Mouse (Mus musculus) cerebellum, adult 11 months (tissue): ENCODE measurements around the gene Abcd4.
A peak's percentile ranks its signal among the peaks of the same experiment; 100 is the strongest.

ENCODE experiments used
- DNase-seq: peaks from one replicate; pipeline ENCODE4 v3.0.0; 2022

Gene Abcd4

DNA sequence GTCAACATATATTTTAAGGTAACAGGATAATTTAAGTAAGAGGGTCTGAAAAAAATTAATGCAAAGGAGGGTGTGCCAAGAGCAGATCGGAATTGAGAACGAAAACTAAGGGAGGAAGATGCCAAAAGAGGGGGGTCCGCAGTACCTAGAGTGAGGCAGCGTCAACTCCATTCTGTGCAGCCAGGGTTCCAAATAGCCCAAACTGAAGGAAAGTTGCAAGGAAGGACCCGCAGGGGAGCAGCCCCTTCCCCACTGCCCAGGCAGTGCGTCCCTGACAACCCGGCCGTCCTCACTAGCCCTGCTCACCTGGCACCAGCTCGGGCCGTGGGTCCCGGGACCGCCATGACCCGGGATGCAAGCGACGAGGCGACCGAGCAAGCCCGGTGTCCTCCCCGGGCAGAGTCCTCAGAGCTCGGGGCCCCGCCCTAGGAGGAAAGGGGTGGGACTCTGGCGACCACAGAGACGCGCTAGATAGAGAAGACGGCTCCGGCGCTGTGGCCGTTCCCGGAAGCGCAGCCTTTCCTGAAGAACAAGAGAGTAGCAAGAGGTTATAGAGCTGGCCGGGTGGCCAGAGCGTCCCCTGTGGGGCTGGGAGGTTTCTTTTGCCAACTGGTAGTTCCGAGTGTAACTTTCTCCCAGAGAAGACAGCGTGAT, at the start of gene Abcd4:
Abcd4 (minus strand) TSS at position 437 of the 654 bp plus-strand sequence.
- peak; percentile 92 for DNase-seq

DNA sequence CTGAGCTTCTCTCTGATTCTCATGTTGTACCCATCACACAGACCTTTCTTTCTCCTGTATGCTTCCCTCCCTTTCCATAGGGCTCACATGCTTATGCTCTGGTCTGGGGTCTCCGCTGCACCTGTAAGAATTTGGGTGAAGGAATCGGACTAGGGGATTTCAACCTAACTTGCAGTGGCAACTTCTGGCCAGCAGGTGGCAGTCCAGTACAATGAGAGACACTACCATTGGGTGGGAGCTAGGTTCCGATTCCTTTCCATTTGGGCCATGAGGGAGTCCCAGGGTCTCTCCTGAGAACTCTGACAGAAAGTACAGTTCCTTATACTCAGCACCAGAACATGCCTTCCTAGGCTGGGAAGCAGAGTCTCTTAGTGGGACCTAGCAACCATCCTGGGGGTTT, 36.7 kb upstream of the Abcd4 start:
- peak; percentile 56 for DNase-seq

DNA sequence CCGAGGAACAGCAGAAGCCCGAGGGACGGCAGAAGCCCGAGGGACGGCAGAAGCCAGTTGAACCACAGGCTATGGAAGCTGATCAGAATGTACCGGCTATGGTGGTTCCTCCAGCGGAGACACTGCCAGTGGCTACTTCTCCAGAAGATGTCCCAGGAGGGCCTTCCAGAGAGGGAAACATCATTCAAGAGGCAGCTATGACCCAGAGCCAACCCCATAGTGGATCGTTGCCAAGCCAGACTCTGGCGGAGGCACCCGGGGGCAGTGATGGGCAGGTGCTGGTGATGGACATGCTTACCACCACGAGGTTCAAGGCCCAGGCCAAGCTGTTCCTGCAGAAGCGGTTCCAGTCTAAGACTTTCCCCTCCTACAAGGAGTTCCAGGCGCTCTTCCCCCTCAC, 33.0 kb upstream of the Abcd4 start:
- DNase-seq = no peak

DNA sequence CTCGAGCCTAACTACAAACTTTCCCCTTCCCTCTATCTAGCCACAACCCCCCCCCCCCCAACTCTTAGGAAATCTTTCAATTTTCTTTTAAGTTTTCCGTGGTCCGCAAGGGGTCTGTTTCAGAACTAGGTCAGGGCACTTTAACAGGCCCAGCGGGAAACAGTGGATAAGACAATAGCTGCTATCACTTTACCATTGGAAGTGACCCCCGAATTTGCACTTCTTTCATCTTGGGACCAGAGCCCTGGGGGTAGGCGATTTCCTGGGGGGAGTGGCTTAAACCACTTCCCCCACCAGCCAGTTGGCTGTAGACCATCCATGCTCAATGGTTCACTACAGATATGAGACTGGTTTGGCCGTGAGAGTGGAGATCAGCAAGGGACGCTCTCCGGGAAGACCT, 23.4 kb upstream of the Abcd4 start, which contains the start of gene Vrtn:
Vrtn (plus strand) TSS at position 366 of the 400 bp plus-strand sequence.
- no peak for DNase-seq

DNA sequence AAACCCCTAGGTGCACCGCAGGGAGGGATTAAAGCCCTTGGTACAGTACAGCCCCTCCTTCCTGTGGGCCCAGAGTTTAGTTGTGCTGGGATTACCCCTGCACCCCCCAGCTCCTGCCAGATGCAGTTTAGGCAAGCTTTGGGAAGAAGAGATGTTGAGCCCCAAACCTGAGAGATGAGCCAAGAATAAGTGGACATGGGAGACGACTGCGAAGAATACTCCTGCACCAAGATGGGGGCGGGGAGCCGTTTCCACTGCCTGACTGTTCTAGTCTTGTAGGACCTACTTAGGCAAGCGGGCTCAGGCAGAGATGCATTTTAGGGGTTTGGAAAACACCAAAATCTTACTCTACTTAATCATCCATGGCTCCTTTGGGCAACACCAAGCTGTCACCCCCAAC, 23.0 kb upstream of the Abcd4 start:
- DNase-seq = no peak

DNA sequence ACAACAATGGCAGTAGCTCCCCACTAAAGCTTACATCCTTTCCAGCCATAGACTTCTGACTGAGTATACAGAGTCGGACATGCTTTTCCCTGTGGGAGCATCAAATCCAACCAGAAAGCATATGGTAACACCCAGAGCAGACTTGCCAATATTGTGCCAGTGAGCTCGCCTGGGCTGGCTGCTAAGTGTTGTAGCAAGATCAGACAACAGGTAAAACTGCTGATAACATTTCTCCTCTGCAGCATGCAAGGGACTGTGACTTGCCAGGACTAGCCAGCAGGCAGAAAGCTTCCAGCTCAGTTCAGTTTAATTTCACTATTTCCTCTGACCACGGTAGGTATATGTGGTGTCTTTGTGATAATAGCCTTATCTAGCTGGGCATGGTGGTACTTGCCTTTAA, 14.7 kb upstream of the Abcd4 start:
- no peak for DNase-seq

DNA sequence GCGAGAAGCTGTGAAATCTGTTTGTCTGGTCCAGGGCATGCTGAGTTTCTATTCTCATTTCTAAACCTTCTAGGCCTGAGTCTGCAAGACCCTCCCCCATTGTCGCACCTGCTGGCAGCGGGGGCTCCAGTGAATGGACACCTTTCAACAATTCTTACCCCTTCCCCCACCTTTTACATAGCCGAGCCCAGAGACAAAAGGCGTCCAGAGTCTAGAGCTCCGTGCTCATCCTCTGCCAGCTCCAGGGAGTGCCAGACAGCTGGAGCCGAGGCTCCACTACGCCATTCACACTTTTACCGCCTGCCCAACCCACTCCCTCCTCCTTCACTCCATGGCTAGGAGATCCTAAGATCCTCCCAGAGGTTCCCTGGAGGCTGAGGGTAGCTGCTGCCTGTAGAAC, 7.9 kb upstream of the Abcd4 start:
- DNase-seq = no peak

DNA sequence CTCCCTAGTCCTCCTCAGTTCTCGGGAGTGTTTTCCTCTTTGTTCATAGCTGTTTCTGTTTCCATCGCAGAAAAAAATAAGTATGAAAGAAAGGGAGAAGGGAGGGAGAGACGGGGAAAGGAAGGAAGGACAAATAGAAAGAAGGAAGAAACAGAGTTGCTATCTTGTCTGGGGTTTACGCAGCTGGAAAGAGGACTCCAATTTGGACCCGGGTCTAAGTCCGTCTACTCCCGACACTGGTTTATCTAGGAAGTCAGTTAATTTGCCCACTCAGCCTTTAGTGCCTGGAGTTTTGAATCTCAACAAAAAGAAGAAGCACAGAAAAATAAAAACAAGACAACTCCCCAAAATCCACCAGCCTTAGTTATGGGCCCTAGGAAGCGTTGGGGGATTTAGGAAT, 7.4 kb upstream of the Abcd4 start:
- no peak for DNase-seq

DNA sequence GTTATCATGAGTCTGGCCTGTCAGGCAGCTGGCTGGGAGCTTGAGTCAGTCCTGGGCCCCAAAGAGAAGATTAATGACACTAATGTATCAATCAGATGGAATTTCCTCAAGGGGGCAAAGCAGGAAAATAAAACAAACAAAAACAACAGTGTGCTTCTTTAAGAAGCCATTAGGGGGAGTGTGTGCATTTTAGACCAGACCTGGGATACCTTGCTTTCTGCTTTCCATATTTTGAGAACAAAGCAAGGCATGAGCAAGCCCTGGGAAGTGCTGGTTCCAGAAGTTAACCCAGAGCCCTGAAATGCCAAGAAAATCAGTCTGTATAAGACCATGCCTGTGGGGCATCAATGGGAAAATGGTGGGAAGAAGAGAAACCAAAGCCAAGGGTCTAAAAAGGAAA, 3.8 kb upstream of the Abcd4 start:
- no peak for DNase-seq

DNA sequence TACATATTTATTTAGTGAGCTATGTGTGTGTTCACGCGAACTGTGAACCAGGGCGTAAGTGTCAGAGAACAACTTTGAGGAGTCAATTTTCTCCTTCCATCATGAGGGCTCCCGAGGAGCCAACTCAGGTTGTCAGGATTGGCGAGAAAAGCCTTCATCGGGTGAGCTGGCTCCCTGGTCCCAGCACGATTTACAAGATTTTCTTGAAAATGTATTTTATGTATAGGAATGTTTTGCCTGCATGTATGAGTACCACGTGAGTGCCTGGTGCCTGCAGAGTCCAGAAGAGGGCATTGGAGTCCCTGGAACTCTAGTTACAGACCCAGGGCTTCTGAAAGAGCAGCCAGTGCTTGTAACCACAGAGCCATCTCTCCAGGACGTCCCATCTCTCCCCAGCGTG, 450 bp upstream of the Abcd4 start:
- DNase-seq = no peak

DNA sequence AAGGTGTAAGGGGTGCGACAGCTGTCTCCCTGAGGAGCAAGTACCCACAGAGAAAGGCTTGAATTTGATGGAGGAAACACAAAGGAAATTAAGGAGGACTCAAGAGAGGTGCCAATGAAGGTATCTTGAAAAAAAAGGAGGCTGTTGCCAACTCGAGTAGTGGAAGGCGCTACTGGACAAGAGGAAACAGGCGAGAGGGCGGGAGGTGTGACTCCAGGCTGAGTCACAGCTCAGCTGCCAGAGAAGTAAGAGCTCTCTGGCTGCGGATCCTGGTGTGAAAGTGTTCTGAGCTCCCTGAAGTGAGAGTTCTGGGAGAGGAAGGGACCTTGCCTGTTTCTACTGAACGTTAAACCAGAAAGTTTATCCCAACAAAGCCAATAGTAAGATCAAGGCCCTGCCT, 2.7 kb downstream of the Abcd4 start:
- DNase-seq = no peak

DNA sequence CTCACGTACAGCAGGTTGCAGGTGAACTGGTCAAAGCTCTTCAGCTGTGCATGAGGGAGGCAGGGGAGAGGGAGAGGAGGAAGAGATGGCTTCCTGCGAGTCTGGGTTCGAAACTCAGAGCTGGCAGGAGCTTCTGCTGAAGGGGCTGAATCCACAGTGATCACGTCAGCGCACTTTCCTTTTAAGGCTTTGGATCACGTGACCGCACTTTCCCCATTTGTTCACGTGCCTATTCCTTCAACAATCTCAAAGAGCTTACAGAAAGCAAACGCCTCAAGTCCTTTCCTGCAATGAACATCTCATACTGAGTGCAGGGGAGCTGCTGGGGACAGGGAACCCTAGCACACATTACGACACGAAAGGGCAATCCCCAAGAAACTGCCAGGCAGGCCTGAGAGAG, 3.2 kb downstream of the Abcd4 start:
- no peak for DNase-seq

DNA sequence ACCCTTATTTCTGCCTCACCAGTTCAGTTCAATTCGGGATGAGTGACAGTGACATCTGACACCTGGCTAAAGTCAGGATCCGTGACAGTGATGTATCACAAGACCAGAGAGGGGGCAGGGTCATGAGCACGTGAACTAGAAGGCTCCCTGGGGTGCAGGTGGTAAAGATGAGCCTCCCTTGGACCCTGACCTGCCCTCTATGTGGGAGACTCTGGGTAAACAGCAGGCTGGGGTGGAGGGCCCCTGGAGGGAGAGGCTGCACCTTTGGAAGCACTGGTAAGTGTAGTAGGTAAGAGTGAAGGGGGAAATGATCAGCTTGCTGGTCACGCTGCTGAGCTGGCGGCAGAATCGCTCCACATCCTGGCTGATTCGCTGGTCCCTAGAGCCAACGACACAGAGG, 4.7 kb downstream of the Abcd4 start:
- no peak for DNase-seq

DNA sequence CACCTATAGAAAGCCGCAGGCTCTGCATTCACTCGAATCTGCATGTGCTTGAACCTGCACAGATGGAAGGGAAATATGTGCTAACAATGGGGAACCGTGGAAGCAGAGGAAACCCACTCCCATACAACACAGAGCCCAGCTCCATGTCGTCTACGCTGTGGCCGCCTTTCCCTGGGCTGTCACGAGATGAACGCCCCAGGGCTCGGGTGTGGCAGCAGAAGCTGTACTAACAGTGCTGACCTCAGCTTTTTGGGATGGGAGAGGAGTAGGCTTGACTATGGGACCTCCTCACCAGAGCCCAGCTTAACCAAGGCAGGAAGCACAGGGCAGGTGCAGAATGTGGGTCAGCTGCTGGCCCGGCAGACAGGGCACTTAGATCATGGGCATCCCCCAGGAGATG, 5.5 kb downstream of the Abcd4 start:
- DNase-seq = no peak

DNA sequence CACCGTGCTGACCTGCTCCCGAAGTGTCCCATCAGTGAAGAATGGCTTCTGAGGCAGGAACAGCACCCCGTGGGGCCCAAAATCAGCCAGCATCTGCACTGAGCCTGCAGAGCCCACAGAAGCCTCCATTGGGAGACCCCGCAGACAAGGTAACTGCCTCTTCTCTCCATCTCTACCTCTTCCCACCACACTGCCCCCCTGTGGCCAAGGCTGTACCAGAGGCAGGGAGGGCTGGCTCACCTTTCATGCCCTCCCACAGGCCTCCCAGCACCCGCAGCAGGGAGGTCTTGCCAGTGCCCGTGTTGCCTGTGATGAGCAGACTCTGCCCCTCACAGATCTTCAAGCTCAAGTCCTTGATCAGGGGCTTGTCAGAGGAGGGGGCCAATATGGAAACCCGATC, 11.4 kb downstream of the Abcd4 start:
- DNase-seq = no peak

DNA sequence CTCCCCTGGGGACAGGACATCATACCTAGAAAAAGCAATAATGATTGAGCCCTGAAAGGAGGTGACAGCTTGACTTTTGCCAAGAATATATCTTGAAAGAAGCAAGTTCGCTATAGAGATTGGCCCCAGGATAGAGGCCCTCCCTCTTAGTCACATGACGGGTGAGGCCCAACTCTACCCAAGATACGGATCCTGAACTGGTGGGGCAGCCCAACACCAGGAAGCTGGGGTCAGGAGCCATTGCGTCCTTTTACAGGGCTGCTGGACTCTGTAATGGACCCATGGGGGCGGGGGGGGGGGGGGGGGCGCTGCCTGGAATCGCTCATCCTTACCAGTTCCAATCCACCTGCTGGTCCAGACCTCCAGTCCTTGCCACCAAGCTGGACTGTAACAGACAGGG, 13.2 kb downstream of the Abcd4 start:
- DNase-seq = no peak

DNA sequence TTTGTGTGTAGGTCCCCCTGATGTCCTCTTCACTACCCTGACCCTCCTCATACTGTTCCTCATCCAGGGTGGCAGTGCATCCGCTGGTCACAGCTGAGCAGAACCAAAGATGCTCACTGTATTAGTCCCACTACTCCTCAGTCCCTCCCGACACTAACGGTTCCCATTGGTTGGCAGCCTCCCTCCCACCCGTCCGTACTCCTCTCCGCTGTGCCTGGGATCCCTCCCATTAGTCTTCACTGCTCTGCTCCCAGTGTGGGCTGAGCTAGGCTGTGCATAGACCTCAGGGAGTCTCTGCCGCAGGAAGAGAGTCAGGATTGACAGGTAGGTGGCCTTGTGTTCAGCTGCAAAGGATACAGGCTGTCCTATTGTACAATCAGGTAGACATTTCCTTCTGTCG, 18.9 kb downstream of the Abcd4 start:
- DNase-seq = no peak

DNA sequence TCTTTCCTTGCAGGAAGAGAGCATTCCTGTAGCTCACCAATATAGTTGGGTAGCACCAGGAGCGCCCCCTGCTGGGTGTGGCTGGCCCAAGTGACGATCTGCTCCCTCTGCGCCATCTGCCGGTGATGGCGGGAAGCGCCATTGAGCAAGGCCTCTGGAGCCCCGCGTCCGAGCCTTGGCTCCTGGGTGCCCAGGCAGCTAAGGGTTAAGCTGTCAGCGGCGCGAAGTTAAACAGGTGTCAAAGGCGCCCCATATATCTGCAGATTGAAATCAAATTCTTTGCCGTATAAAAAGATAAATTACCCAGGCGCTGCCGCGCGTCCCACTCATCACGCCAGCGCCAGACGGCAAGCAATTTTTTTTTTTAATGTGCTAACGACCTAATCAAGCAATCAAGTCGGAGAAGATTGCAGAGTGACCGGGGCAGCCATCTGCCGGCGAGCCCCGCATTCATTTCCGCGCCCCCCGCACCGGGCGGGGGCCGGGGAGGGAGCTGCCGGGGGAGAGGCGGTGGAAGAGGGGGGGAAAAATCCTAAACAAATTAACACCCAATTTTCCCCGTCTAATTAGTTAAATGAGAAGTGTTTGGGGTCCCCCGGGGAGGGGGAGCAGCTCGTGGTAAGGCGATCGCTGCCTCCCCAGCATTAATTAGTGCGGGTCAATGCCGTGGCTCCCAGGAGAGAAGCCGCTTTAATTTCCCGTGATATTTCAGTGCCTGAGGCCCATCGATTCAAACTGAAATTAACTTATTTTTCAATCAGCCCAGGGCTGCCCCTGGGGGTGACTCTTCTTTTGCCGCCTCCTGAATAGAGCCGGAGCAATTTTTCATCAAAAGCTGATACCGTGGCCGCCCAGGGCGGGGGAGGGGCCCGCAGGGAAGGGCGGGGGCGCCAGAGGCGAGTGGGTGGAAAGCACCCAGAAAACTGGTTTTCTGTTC, 27.1 kb downstream of the Abcd4 start:
- DNase-seq = peak; percentile 94

DNA sequence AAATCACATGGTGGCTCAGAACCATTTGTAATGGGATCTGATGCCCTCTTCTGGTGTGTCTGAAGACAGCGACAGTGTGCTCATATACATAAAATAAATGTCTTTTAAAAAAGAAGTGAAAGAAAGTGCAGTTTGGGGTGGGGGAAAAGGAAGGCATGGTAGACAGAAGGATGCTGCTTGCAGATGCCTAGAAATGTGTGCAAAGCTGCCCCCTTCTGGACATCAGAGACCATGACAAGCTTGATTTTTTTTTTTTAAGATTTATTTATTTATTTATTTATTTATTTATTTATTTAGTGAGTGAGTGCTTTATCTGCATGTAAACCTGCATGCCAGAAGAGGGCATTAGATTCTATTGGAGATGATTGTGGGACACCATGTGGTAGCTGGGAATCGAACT, 35.9 kb downstream of the Abcd4 start:
- no peak for DNase-seq

DNA sequence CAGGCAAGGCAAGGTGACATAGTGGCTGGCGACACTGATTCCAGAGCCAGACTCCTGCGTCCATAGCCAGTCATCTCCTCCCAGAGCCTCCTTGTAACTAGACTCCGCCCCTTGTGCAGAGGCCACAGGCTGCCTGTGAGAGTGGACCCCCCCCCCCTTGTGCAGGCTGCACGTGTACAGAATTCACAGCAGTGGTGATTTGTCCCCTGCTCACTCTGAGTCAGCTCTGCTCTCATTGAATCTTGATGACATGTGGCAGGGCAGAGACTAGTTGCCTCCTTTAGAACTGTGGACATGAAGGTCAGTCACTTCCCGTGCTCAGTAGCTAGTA, 38.8 kb downstream of the Abcd4 start:
- no peak for DNase-seq

DNA sequence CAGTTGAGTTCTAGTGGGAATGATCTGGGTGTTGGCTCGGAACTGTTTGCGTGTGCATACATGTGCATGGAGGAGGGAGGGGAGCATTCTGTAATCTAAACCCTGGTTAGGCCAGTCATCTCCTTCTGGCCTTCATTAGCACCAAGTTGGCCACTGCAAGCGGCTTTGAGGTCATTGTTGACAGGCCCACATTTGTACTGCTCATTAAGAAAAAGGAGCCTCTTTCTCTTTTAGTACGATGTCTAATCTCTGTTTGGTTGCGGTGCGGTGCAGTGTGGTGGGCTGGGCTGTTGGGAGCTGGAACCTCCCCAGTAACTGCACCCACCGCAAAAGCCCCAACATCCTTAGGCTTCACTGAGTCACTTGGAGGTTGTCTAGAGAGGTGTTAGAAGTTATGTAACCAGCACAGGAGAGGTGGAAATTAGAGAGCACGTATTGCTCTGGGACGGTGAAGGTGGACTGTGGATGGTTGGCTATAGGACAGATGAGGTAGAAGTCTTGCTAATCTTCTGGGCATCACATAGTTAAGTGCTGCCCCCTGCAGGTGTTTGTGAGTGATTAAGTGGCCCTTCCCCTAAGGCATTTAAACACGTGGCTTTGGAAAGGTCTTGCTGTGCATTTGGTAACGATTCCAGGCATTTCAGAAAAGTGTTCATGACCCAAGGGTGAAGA, 39.3 kb downstream of the Abcd4 start:
- no peak for DNase-seq

DNA sequence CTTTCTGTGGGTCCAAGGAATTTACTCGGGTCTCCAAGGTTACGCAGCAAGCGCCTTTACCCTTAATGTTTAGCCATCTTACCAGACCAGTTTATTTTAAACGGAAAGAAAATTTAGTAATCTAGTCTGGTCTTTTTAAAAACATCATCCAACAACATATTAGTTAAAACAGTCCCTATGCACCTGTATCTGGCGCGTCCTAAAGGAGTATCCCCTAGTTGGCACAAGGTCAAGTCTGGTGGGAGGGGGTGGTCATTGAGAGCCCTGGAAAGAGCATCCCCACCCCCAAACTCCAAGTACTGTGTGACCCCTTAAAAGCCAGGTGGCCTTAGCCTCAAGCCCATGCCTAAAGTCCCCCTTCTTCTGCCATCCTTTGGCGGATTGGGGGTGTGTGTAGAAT, 44.1 kb downstream of the Abcd4 start:
- no peak for DNase-seq

DNA sequence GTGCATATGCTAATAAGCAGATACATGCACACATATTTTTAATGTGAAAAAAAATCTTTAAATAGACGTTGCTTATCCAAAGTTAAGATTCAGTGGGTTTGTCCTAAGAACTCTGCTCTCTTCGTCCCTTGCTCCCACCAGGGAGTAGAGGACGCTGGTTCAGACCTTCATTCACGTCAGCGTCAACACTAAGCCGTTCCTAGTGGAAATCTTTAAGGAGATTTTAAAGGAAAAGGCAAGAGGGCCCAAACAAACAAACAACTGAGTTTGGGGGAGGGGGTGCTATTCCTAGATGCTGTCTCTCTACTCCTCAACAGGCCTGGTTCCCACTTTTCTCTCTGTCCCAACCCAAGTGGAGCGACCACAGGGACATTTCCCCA, 44.9 kb downstream of the Abcd4 start:
- DNase-seq = no peak
